Mouse (Mus musculus) ES-Bruce4 (cell line): ENCODE results near the gene A4galt. TPM values are rescaled to one million over a fixed set of nuclear protein-coding genes. Genes with fewer than 3 reads are reported as not detected.

Experiments
- H3K27ac ChIP-seq: 2 replicates; pipeline ENCODE4 v1.5.1; 2012; ENCODE audit warnings: low read length, inconsistent platforms; ENCODE audit not compliant: insufficient read depth
- H3K27me3 ChIP-seq: 2 replicates; pipeline ENCODE4 v1.6.1; 2012; ENCODE audit warnings: mild to moderate bottlenecking, low read length, inconsistent platforms; ENCODE audit not compliant: control insufficient read depth, poor library complexity, insufficient read depth, severe bottlenecking
- H3K36me3 ChIP-seq: 2 replicates; pipeline ENCODE4 v1.6.1; 2012; ENCODE audit warnings: inconsistent platforms, mild to moderate bottlenecking, low read length, moderate library complexity; ENCODE audit not compliant: control insufficient read depth, poor library complexity, insufficient read depth, severe bottlenecking
- H3K4me1 ChIP-seq: one replicate; pipeline ENCODE4 v1.8.1; 2011; ENCODE audit warnings: low read length; ENCODE audit not compliant: control insufficient read depth, insufficient read depth
- H3K4me3 ChIP-seq: 2 replicates; pipeline ENCODE4 v1.5.1; 2011; ENCODE audit warnings: low read depth, mild to moderate bottlenecking, low read length
- H3K9ac ChIP-seq: 2 replicates; pipeline ENCODE4 v1.6.1; 2012; ENCODE audit warnings: low read depth, mild to moderate bottlenecking, inconsistent platforms; ENCODE audit not compliant: poor library complexity, severe bottlenecking
- H3K9me3 ChIP-seq: replicated peaks from 2 replicates; pipeline ENCODE4 v1.6.1; 2012; ENCODE audit warnings: mild to moderate bottlenecking, low read length, inconsistent platforms; ENCODE audit not compliant: control insufficient read depth, poor library complexity, insufficient read depth, severe bottlenecking
- CTCF ChIP-seq: IDR thresholded peaks from one replicate; pipeline ENCODE4 v1.8.1; 2011; ENCODE audit warnings: low read depth, low read length
- EP300 ChIP-seq: IDR thresholded peaks from 2 replicates; pipeline ENCODE4 v1.6.1; 2011; ENCODE audit warnings: low read depth, low read length; ENCODE audit not compliant: insufficient read depth
- POLR2A ChIP-seq: IDR thresholded peaks from one replicate; pipeline ENCODE4 v1.8.1; 2011; ENCODE audit warnings: low read length; ENCODE audit not compliant: insufficient read depth
- polyA plus RNA-seq: library from polyadenylated mRNA; stranded (reverse); fragments of >200 nt; gene quantifications from 2 replicates; pipeline ENCODE4 v1.2.4, GENCODE M21; 2011; ENCODE audit warnings: low read depth; ENCODE audit not compliant: missing spikeins, insufficient read depth, insufficient read length

The A4galt gene
- polyA plus RNA-seq, 1 experiment = 38.1 TPM

GRCm38 (mm10) chr15:83296771-83297311 lies 45.3 kb upstream of the A4galt start:
- Histone ChIP-seq H3K9me3 (no peaks in the 10 kb centered on the region), H3K4me3 (no peak overlapping the region), H3K36me3 (no peaks in the 10 kb centered on the region), H3K27ac (no peak overlapping the region), H3K9ac (no peak overlapping the region), H3K27me3 (no peaks in the 10 kb centered on the region), H3K4me1 (peaks cover 4% of the 10 kb centered on the region)
- TF ChIP-seq EP300 = no peak
- TF ChIP-seq CTCF = no peak
- no peak for TF ChIP-seq POLR2A

- no peak for TF ChIP-seq POLR2A
- no peak for TF ChIP-seq CTCF
- TF ChIP-seq EP300 = no peak
Measured at GRCm38 (mm10) chr15:83296050-83296449, 44.5 kb upstream of the A4galt start.

GRCm38 (mm10) chr15:83294954-83295353 lies 43.4 kb upstream of the A4galt start:
- Histone ChIP-seq H3K9me3 (no peaks in the 10 kb centered on the region), H3K27me3 (no peaks in the 10 kb centered on the region), H3K36me3 (no peaks in the 10 kb centered on the region), H3K27ac (no peak overlapping the region), H3K9ac (no peak overlapping the region), H3K4me3 (no peak overlapping the region), H3K4me1 (peaks cover 4% of the 10 kb centered on the region)
- TF ChIP-seq CTCF (no peak), EP300 (no peak), POLR2A (no peak)

More at GRCm38 (mm10) chr15:83296050-83296449, 44.5 kb upstream of the A4galt start:
- H3K27me3 ChIP-seq = no peaks in the 10 kb centered on the region
- H3K36me3 ChIP-seq = no peaks in the 10 kb centered on the region
- no peak overlapping the region for H3K4me3 ChIP-seq
- H3K9ac ChIP-seq = no peak overlapping the region
- H3K9me3 ChIP-seq = no peaks in the 10 kb centered on the region
- no peak overlapping the region for H3K27ac ChIP-seq
- H3K4me1 ChIP-seq = peaks cover 4% of the 10 kb centered on the region

GRCm38 (mm10) chr15:83293706-83294645 lies 42.4 kb upstream of the A4galt start:
- Histone ChIP-seq H3K36me3 (no peaks in the 10 kb centered on the region), H3K27ac (no peak overlapping the region), H3K27me3 (no peaks in the 10 kb centered on the region), H3K4me3 (no peak overlapping the region), H3K4me1 (peaks cover 4% of the 10 kb centered on the region), H3K9ac (no peak overlapping the region), H3K9me3 (no peaks in the 10 kb centered on the region)
- no peak for TF ChIP-seq EP300

- Histone ChIP-seq H3K9me3 (no peaks in the 10 kb centered on the region), H3K4me3 (no peak overlapping the region), H3K9ac (no peak overlapping the region), H3K4me1 (peaks cover 4% of the 10 kb centered on the region), H3K27ac (no peak overlapping the region), H3K27me3 (no peaks in the 10 kb centered on the region), H3K36me3 (no peaks in the 10 kb centered on the region)
- TF ChIP-seq CTCF = no peak
- TF ChIP-seq EP300 = no peak
- no peak for TF ChIP-seq POLR2A
Measured at GRCm38 (mm10) chr15:83293144-83293543, 41.6 kb upstream of the A4galt start.
